Mouse (Mus musculus): ENCODE results near the gene Vsig8.

DNA sequence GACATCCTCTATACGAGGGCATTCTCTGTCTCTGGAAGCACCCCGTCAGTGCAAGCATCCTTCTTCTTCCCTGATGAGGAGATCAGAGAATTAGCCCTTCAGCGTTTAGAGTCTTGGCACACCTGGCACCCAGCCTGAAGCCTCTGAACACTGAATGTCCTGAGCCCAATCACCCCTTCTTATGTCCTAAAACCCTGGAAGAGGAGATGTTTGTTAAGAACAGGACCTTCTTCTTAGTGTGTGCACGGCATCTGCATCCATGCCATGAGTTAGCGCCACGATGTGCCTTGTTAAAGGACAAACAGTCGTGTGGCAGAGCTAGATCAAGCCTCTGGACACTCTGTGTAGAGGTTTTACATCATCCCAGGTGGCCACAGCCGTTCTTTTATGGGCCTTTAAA lies 26.7 kb downstream of the Vsig8 start:
- no peak for TF ChIP-seq GATA1 (IDR thresholded peaks at IDR 0.05; ENCODE audit: low read length)
- no peak for TF ChIP-seq TAL1 (IDR thresholded peaks at IDR 0.05; ENCODE audit: low read length)

All from erythroblast, embryonic 14.5 days (primary cell).